Mouse (Mus musculus) intestine, embryonic 14.5 days (tissue): ENCODE measurements around the gene Padi6. TPM values are rescaled to one million over a fixed set of nuclear protein-coding genes. Genes with fewer than 3 reads are reported as not detected.

Experiments used
- ATAC-seq: fragments of 200-750 bp; cut with Nextera tagmentation; replicated peaks from 2 replicates; pipeline ENCODE4 v1.8.0; 2017; ENCODE audit warnings: low read depth, moderate number of reproducible peaks, moderate TSS enrichment, moderate library complexity; ENCODE audit not compliant: low FRiP score, low TSS enrichment
- DNase-seq: peaks from one replicate; pipeline ENCODE4 v3.0.0-alpha.2; 2018; ENCODE audit warnings: low spot score
- H3K27ac ChIP-seq: fragments of 300-500 bp; sonication (generic); 2 replicates; pipeline ENCODE4 v1.5.1; 2014; ENCODE audit warnings: low read depth, mild to moderate bottlenecking, control low read depth
- H3K27me3 ChIP-seq: fragments of 300-500 bp; sonication (generic); replicated peaks from 2 replicates; pipeline ENCODE4 v1.6.1; 2014; ENCODE audit warnings: low read length, control low read depth; ENCODE audit not compliant: control insufficient read depth, insufficient read depth
- H3K36me3 ChIP-seq: fragments of 300-500 bp; sonication (generic); 2 replicates; pipeline ENCODE4 v1.6.1; 2014; ENCODE audit warnings: low read length, control low read depth; ENCODE audit not compliant: control insufficient read depth, insufficient read depth
- H3K4me1 ChIP-seq: fragments of 300-500 bp; sonication (generic); replicated peaks from 2 replicates; pipeline ENCODE4 v1.6.1; 2014; ENCODE audit warnings: low read length, control low read depth, mixed read lengths; ENCODE audit not compliant: control insufficient read depth, insufficient read depth
- H3K4me2 ChIP-seq: fragments of 300-500 bp; sonication (generic); 2 replicates; pipeline ENCODE4 v1.6.1; 2014; ENCODE audit warnings: low read length
- H3K4me3 ChIP-seq: fragments of 300-500 bp; sonication (generic); 2 replicates; pipeline ENCODE4 v1.5.1; 2014; ENCODE audit warnings: low read depth, low read length, control low read depth, mixed read lengths
- H3K9ac ChIP-seq: fragments of 300-500 bp; sonication (generic); 2 replicates; pipeline ENCODE4 v1.6.1; 2014; ENCODE audit warnings: mild to moderate bottlenecking, low read length
- H3K9me3 ChIP-seq: fragments of 300-500 bp; sonication (generic); 2 replicates; pipeline ENCODE4 v1.6.1; 2016; ENCODE audit warnings: low read length, control low read depth; ENCODE audit not compliant: control insufficient read depth
- WGBS: fragments of 180-500 bp; shearing (Covaris S2); extraction: QIAGEN DNeasy Blood & Tissue Kit; methylation state at CpG from one replicate; pipeline ENCODE4 v1.1.7; 2014; 5-methylcytosine and 5-hydroxymethylcytosine counted together
- polyA plus RNA-seq: library from polyadenylated mRNA; unstranded; fragments of >200 nt; fragmentation: Nextera tagmentation; extraction: Ambion mirVana; gene quantifications from 2 replicates; pipeline ENCODE4 v1.2.1, GENCODE M21; 2014

Gene Padi6
- polyA plus RNA-seq, 1 experiment from 2014 or later = 0.07 TPM

- ATAC-seq = no peak
- H3K4me2 ChIP-seq = no peak overlapping the region
- H3K4me1 ChIP-seq = peaks cover 5% of the 10 kb centered on the region; the same call in 1 of the 2 replicates
- H3K36me3 ChIP-seq = no peaks in the 10 kb centered on the region
- DNase-seq = no peak
- H3K9ac ChIP-seq = no peak overlapping the region
- 41% methylated on average over 4 of the region's 4 CpGs for WGBS
- no peak overlapping the region for H3K27ac ChIP-seq
- H3K4me3 ChIP-seq = no peak overlapping the region
- H3K9me3 ChIP-seq = no peaks in the 10 kb centered on the region
- H3K27me3 ChIP-seq = no peaks in the 10 kb centered on the region
Observed at GRCm38 (mm10) chr4:140743086-140743485, 643 bp upstream of the Padi6 start.

GRCm38 (mm10) chr4:140741401-140741800 lies 1.0 kb downstream of the Padi6 start:
- Histone ChIP-seq H3K9ac (no peak overlapping the region), H3K36me3 (no peaks in the 10 kb centered on the region), H3K4me1 (no peaks in the 10 kb centered on the region), H3K9me3 (no peaks in the 10 kb centered on the region), H3K27me3 (no peaks in the 10 kb centered on the region), H3K4me2 (no peak overlapping the region), H3K4me3 (no peak overlapping the region), H3K27ac (no peak overlapping the region)
- ATAC-seq (no peak), DNase-seq (no peak)
- WGBS = 85% methylated on average over 6 of the region's 6 CpGs

DNA sequence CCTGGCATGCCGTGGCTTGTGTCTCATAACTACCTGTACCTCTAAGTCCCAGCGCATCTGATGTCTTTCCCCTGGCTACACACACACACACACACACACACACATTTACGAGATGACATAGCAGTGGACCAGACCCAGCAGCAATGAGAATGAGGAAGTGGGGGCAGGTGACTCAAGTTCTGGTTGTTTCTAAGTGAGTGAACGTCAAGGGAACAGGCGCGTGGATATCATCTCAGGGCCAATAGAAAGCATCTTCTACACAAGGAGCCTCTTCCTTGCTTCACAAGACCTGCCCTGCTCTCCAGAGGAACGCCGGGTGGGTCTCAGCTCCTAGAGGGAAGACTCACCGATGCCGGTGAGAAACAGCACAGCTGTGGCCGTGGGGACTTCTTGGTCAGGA lies 1.8 kb downstream of the Padi6 start:
- Histone ChIP-seq H3K9ac (no peak overlapping the region), H3K27ac (no peak overlapping the region), H3K4me3 (no peak overlapping the region), H3K27me3 (no peaks in the 10 kb centered on the region), H3K4me2 (no peak overlapping the region), H3K36me3 (no peaks in the 10 kb centered on the region), H3K4me1 (no peaks in the 10 kb centered on the region), H3K9me3 (no peaks in the 10 kb centered on the region)
- WGBS = 89% methylated on average over 11 of the region's 11 CpGs
- DNase-seq (no peak), ATAC-seq (no peak)

- Histone ChIP-seq H3K27ac (no peak overlapping the region), H3K9ac (no peak overlapping the region), H3K36me3 (no peaks in the 10 kb centered on the region), H3K4me1 (no peaks in the 10 kb centered on the region), H3K27me3 (no peaks in the 10 kb centered on the region), H3K4me2 (no peak overlapping the region), H3K9me3 (no peaks in the 10 kb centered on the region), H3K4me3 (no peak overlapping the region)
- ATAC-seq (no peak), DNase-seq (no peak)
- 64% methylated on average over 7 of the region's 7 CpGs for WGBS
Observed at GRCm38 (mm10) chr4:140732871-140733270, 9.6 kb downstream of the Padi6 start.

DNA sequence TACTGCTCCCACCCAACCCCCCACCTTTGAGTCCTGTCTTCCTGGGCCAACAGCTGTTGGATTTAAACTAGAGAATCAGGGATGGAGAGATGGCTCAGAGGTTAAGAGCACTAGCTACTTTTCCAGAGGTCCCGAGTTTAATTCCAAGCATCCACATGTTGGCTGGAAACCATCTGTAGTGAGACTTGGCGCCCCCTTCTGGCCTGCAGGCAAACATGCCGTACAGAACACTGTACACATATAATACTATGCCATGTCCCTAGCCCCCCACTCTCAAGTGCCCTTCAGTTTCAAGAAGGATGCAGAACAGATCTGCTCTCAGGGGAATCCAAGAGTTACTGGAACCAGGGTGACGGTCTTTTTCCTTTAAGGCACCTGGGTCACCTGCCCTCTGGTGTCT lies 10.8 kb downstream of the Padi6 start:
- H3K27ac ChIP-seq = no peak overlapping the region
- H3K36me3 ChIP-seq = no peaks in the 10 kb centered on the region
- H3K4me1 ChIP-seq = no peaks in the 10 kb centered on the region
- WGBS = 79% methylated on average over 4 of the region's 4 CpGs
- no peak overlapping the region for H3K4me2 ChIP-seq
- no peak for ATAC-seq
- H3K9me3 ChIP-seq = no peaks in the 10 kb centered on the region
- no peak overlapping the region for H3K4me3 ChIP-seq
- DNase-seq = no peak
- H3K27me3 ChIP-seq = no peaks in the 10 kb centered on the region
- no peak overlapping the region for H3K9ac ChIP-seq

GRCm38 (mm10) chr4:140726907-140727306 lies 15.5 kb downstream of the Padi6 start:
- no peak for DNase-seq
- no peaks in the 10 kb centered on the region for H3K9me3 ChIP-seq
- H3K4me1 ChIP-seq = no peaks in the 10 kb centered on the region
- H3K4me2 ChIP-seq = no peak overlapping the region
- no peak for ATAC-seq
- peaks cover 17% of the 10 kb centered on the region for H3K36me3 ChIP-seq
- H3K4me3 ChIP-seq = no peak overlapping the region
- H3K27ac ChIP-seq = no peak overlapping the region
- H3K27me3 ChIP-seq = no peaks in the 10 kb centered on the region
- 85% methylated on average over 12 of the region's 12 CpGs for WGBS
- no peak overlapping the region for H3K9ac ChIP-seq

- H3K4me2 ChIP-seq = no peak overlapping the region
- H3K4me3 ChIP-seq = no peak overlapping the region
- no peak for DNase-seq
- H3K27me3 ChIP-seq = no peaks in the 10 kb centered on the region
- H3K9ac ChIP-seq = no peak overlapping the region
- H3K36me3 ChIP-seq = peaks cover 39% of the 10 kb centered on the region
- no peak overlapping the region for H3K27ac ChIP-seq
- no peaks in the 10 kb centered on the region for H3K4me1 ChIP-seq
- no peak for ATAC-seq
- WGBS = 67% methylated on average over 6 of the region's 6 CpGs
- no peaks in the 10 kb centered on the region for H3K9me3 ChIP-seq
Observed at GRCm38 (mm10) chr4:140724739-140725138, 17.7 kb downstream of the Padi6 start.

GRCm38 (mm10) chr4:140723801-140724200 lies 18.6 kb downstream of the Padi6 start:
- no peak overlapping the region for H3K4me3 ChIP-seq
- no peaks in the 10 kb centered on the region for H3K9me3 ChIP-seq
- no peaks in the 10 kb centered on the region for H3K27me3 ChIP-seq
- ATAC-seq (peak; percentile 41), DNase-seq (peak; percentile 79)
- 52% methylated on average over 5 of the region's 5 CpGs for WGBS
- H3K9ac ChIP-seq = no peak overlapping the region
- no peak overlapping the region for H3K27ac ChIP-seq
- H3K4me1 ChIP-seq = no peaks in the 10 kb centered on the region
- H3K4me2 ChIP-seq = no peak overlapping the region
- H3K36me3 ChIP-seq = peaks cover 48% of the 10 kb centered on the region

DNA sequence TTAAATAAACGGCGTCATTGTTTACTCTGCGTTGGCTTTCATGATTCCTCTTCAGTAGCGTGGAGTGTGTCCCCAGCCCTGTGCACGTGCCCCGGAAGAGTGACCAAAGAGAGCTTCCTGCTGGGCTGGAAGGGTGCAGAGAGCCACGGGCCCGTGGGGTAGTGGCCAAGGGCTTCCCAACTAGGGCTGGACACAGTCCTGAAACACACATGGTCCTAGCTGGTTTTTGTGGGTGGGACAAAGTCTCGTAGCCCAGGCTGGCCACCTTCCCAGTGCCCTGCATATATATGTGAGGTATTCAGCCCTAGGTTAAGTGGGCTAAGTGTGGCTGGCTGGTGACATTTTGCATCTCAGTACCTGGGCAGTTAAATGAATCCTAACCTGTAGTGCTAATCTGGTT lies 19.3 kb downstream of the Padi6 start:
- Histone ChIP-seq H3K4me3 (no peak overlapping the region), H3K27me3 (no peaks in the 10 kb centered on the region), H3K9ac (no peak overlapping the region), H3K27ac (no peak overlapping the region), H3K4me2 (no peak overlapping the region), H3K4me1 (no peaks in the 10 kb centered on the region), H3K9me3 (no peaks in the 10 kb centered on the region), H3K36me3 (peaks cover 54% of the 10 kb centered on the region)
- ATAC-seq (no peak), DNase-seq (no peak)
- WGBS = 79% methylated on average over 9 of the region's 9 CpGs
